Mouse (Mus musculus): ENCODE results near the gene Prss41.
"Not testable (repeated sequence)": the region's sequence is repeated elsewhere in the genome, so short reads cannot be mapped to it uniquely, and the experiment has no call there.

The Prss41 gene

DNA sequence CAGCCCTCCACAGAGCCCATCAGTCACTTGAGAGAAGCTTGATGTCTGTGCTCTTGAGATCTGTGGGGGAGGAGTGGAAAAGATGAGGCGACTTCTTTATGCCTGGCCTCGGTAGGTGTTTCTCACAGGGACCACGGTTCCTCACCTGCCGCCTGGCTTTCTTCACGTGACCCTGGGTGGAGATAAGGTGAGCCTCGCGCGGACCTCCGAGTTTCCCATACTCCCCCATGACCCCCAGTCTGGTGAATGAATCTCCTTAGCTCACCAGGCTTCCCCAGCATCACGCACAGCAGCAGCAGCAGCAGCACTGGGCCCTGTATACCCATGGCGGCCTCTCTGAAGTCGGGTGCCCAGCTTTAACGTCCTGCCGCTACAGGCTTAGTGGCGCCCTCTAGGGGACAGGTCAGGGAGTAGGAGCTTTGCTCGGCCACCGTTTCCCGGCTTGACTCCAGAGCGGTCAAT, at the start of gene Prss41, which contains the start of gene Prss32:
Prss41 (minus strand) TSS at position 361 of the 462 bp plus-strand sequence.
Prss32 (plus strand) TSS at position 44 of the 462 bp plus-strand sequence.
- peak; percentile 81 for DNase-seq (ENCODE audit: low spot score)

DNA sequence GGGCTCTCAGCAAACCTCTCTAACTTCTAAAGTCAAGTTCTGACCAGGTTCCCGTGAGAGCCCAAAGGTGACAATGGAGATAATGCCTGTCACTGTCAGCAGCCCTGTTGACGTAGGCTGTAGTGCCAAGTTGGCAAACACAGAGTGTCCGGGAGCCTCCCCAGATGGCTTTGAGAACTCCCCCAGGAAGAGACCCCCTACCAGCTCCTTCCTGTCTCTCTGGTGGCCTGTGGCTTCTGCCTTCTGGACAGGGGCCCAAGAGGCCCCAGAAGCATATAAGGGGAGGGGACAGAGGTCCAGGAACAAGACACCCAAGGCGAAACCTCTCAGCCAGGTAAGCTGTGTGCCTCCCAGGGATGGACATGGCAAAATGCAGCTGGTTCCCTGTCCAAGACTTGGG, 36.6 kb upstream of the Prss41 start, which contains the start of the genes Dcpp1 and Dcpp2:
Dcpp1 (plus strand) TSS at position 301 of the 400 bp plus-strand sequence.
Dcpp2 (plus strand) TSS at position 305 of the 400 bp plus-strand sequence.
- not testable (repeated sequence) for DNase-seq (ENCODE audit: low spot score)

DNA sequence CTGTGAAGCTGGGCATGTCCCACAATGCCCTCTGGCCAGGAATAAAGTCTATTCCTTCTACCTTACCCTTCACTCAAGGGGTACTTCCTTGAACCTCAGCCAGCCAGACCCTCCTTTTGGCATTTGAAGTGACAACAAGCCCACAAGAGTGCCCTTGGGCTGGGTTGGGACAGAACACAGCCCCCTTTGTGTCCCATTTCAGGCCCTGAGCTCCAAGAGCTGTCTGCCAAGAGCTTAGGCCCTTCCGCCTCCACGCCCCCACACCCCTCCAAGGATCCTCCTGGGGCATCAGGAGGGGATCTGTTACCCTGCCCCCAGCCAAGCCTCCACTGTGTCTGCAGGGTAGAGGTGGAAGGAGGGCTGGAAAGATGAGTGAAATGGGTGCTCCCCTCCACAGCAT, 33.2 kb upstream of the Prss41 start:
- DNase-seq (ENCODE audit: low spot score), result peak; percentile 81

DNA sequence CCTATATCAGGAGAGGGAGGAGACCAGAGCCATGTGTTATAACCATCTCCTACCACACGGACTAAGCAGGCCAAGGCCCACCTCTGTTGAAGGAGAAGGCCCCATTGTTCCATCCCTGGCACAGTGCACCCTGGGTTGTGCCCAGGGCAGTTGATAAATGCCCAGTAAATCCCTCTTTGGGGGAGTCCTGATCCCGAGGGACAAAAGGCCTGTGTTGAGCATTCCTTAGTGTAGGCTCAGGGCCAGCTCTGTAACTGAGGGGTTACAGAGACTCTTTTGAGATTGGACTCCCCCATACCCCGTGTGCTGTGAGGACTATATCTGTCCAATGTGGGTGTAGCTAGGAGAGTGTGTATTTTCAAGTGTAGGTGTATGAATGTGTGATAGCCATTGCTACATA, 32.8 kb upstream of the Prss41 start:
- DNase-seq (ENCODE audit: low spot score), result peak; percentile 61

DNA sequence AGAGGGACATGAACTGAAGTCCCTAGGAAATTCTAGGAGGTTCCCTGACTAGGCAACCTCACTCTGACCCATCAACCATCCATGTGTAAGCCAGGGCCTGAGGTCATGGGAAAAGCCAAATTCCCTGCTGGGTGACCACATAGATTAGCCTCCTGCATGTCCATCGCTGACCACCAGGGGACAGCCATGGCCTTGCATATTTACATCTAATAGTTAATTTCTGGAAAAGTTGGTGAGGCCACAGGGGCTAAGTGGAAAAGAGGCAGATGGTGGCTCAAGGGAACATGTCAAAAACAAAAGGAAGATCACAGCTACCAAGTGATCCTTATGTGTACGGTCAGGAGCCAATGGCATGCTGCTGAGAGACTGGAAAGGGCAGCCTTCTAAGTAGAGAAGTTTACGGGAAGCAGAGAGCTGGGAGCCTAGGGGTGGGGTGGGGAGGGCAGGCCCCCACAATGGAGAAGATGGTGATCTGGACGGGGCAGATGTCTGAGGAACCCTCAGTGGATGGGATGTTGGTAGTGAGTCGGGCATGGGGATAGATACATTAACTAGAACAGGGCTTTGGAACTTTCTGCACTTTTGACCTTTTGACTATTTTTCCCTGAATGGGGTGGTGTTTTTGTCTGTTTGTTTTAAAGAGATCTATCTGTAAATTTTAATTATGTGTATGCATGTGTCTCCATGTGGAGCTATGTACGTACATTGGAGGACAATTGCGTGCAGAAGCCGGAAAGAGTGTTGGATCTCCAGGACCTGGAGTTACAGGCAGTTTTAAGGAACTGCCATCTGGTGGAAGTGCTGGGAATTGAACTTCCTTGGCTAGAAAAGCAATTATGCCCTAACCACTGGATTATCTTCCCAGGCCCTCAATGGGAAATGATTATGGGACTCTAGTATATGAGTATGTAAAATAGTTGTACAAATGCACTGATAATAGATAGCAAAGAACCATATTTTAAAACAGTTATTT, 30.2 kb upstream of the Prss41 start:
- peak; percentile 82 for DNase-seq (ENCODE audit: low spot score)

DNA sequence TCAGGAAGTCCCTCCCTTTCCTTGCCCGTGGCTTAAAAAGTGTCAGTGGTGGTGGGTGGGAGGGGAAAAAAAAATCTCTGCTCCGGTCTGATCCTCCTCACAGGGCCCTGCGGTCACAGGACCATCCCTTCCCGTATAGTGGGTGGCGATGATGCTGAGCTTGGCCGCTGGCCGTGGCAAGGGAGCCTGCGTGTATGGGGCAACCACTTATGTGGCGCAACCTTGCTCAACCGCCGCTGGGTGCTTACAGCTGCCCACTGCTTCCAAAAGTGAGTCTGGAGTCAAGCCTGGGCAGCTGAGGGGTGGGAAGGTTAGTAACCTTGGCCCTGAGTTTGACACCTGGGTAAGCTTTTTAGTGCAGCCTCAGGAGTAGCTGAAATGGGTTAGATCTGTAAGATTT, 24.5 kb upstream of the Prss41 start:
- no peak for DNase-seq (ENCODE audit: low spot score)

DNA sequence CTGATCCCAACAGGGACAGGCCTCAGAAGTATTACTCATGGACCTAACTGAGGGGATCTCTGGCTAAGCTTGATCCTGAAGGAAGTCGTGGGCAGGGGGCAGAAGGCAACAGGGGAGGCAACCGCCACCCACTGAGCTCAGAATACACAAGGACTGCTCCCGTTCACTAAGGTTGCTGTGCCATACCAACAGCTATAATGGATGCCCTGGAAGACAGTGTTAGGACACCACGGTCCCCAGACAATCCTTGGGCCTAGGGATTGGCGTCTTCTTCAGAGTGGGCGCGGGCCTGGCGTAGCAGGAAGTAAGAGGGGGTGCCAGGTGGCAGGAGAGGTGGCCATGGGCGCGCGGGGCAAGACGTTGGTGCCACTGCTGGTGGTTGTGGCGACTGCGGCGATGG, 23.8 kb upstream of the Prss41 start, which contains the start of gene Prss21:
Prss21 (plus strand) TSS at position 301 of the 400 bp plus-strand sequence.
- DNase-seq (ENCODE audit: low spot score), result no peak

DNA sequence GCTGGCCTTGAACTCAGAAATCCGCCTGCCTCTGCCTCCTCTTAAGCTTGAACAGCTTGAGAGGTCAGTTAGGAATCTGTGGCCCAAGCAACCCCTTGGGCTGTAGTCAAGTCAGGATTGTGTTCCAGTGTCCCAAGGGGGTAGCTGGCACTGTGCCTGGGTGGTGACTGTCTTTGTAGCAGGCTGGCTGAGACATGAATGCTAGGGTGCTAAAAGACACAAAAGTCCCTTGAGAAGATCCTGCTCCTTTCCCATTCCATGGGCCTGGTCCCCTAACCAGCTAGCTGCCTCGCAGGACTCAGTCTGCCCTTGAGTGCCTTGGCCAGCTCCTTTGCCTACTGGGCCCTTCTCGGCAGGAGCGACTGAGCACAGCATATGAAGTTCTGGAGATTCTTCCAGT, 19.0 kb upstream of the Prss41 start:
- no peak for DNase-seq (ENCODE audit: low spot score)

DNA sequence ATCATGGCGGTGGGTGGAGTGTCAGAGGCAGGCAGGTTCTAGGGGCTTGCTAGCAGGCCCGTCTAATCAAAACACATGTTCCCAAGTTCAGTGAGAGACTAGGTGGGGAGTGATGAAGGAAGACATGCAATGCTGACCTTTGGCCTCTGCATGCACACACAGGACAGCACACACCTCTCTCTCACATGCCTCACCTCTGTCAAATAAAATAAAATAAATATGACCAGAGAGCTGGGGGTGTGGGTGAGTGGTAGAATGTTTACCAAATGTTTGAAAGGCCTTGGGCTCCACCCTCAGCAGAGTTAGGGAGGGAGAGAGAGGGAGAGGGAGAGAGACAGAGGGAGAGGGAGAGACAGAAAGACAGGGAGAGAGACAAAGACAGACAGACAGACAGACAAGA, 13.9 kb upstream of the Prss41 start:
- DNase-seq (ENCODE audit: low spot score), result no peak

DNA sequence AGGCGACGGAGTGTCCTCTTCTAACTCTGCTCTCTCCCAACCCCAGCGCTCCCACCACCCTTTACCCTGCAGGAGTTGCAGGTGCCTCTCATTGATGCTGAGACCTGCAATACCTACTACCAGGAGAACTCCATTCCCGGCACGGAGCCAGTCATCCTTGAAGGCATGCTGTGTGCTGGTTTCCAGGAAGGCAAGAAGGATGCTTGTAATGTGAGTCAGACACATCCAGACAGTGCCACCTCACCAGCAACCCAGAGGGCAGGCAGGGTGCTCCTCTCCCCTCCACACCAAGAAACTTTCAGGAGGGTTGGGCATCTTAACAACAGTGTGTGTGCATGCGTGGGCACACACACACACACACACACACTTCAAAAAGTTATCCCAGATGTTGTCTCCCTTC, 13.2 kb upstream of the Prss41 start:
- DNase-seq (ENCODE audit: low spot score), result no peak

DNA sequence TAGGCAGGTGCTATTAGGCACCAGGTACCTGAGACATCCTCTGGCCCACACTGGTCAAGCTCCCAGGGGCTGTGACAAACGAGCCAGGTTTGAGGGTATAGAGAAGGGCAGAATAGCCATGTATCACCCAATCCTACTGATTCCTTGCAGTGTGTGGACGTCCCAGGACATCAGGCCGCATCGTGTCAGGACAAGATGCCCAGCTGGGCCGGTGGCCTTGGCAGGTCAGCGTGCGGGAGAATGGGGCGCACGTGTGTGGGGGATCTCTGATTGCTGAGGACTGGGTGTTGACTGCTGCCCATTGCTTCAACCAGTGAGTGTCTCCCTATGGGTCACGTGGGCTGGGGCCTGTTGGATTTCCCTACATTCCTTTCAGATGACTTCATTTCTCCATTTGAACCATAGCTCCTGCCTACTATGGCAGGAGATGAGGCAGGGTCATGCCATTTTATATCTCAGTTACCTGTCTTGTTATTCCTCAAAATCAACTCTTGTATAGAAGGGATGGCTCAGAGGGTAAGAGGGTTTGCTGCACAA, 10.3 kb upstream of the Prss41 start:
- no peak for DNase-seq (ENCODE audit: low spot score)

DNA sequence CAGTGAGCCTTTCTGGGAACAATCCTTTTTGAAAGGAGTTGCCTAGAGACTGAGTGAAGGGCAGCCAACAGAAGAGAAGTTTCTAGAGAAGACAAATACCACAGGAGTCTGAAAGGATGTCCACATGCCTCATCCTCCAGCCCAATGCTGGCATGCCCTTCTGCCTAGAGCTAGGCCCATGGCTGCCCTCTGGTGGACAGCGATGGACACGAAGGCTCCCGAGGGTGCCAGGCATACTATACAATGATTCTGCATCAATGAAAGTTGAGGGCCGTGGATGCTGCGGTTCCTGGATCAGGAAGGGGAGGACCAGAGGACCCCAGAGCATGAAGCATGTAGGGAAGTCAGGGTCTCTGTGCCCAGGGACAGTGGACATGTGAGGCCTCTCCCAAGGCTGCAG, 9.3 kb upstream of the Prss41 start:
- DNase-seq (ENCODE audit: low spot score), result peak; percentile 84

DNA sequence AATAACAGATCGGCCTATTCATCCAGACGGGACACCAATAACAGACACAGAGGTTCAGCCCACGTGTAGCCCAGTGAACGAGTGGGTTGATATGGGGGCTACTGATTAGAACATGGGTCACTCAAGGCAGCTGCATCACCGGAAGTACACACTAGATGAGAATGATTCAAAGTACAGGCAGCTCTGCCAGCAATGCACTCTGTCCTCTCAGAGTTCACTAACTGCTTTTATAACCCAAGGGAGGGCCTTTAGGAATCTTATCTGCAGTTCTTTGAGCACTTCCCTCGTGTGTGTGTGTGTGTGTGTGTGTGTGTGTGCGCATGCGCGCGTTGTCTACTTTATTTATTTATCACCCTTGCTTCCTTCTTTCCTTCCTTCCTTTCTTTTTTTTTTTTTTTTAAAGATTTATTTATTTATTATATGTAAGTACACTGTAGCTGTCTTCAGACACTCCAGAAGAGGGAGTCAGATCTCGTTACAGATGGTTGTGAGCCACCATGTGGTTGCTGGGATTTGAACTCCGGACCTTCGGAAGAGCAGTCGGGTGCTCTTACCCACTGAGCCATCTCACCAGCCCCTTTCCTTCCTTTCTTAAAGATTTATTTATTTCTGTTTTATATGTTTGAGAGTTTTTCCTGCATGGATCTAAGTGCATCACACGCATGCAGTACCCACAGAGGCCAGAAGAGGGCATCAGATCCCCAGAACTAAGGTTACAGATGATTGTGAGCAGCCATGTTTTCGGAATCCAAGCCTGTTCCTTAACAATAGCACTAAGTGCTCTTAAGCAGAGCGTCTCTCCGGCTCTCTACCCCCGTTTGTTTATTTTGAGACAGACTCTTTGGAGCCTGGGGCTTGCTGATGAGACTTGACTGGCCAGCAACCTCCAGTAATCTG, 7.1 kb upstream of the Prss41 start:
- DNase-seq (ENCODE audit: low spot score), result peak; percentile 86

DNA sequence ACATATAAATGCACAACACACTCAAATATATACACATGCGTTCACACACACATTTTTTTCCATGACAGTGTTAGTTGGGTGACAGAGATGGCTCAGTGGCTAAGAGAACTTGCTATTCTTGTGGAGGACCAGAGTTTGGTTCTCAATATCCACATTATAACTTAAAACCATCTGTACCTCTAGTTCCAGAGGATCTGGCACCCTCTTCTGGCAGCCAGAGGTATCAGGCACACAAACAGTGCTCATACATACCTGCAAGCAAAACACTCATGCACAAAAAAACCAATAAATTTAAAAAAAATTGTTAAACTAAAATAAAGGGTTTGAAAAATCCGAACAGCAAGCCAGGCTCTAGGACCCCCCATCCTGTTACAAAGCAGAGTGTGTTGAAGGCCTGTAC, 6.1 kb upstream of the Prss41 start:
- DNase-seq (ENCODE audit: low spot score), result no peak

DNA sequence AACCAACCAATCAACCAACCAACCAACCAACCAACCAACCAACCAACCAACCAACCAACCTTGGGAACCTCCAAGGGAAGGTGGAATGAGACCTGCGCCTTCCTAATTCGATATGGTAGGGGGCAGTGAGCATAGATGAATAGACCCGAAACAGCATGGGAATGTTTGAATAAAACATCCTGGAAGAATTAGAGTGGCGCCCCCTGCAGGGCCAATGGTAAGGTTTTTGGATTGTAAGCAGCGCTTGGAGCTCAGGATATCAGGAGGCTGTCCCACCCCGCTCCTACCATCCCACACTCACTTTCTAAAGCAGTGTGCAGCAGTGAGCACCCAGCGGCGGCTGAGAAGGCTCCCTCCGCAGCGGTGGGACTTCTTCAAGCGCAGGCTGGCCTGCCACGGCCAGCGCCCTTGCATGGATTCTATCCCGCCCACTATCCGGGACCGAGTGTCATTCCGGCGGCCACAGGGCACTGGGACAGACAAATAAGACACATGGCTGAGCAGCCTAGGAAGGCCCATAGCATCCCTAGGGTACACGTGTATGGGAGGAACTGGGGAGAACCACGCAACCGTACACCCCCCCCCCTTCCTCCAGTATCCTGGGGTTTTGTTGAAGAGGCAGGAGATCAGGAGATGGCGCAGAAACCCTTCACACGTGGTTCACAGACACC, 696 bp downstream of the Prss41 start:
- DNase-seq (ENCODE audit: low spot score), result no peak

DNA sequence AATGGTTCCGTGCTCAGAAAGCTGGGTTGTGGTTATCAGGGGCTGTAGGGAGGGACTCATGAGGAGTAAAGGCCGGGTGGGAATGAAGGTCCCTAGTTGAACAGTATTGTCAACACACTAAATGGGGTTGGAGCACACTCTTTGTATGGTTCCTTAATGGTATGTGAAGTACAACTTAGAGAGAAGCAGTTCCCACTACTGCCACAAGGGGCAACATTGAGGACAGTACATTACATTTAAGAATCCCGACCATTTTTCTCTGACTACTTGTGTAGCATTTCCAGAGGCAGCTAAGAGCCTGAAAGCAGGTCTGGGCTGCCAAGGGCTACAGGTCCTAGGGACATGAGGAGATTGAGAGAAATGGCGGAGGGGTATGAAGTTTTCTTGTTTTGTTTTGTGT, 2.8 kb downstream of the Prss41 start:
- peak; percentile 77 for DNase-seq (ENCODE audit: low spot score)

DNA sequence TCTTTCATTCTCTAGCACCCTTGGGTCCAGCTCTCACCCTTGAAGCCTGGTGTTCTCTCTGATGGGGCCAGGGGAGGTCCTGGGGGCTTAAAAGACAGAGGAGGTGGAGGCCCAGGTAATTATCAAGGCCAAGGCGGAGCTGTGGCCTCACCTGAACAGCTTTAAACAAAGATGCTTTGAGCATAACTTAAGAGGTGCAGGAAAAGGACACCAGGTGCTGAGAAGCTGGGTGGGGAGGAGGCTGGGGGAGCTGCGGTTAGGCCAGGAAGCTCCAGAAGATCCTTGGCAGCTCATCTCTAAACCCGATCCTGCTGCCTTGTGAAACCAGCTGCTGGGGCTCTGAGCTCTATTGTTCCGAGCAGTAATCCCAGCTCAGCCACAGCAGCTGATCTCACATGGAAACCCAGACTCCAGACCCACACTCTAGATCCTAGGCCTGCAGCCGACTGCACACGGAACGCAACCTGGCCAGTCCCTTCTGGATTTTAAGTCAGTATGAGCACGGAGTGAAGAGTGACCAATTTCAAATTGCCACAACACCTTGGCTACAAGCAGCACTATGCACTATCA, 7.9 kb downstream of the Prss41 start, which contains the start of gene Prss33:
Prss33 (minus strand) TSS at position 51 of the 570 bp plus-strand sequence.
- DNase-seq (ENCODE audit: low spot score), result no peak

DNA sequence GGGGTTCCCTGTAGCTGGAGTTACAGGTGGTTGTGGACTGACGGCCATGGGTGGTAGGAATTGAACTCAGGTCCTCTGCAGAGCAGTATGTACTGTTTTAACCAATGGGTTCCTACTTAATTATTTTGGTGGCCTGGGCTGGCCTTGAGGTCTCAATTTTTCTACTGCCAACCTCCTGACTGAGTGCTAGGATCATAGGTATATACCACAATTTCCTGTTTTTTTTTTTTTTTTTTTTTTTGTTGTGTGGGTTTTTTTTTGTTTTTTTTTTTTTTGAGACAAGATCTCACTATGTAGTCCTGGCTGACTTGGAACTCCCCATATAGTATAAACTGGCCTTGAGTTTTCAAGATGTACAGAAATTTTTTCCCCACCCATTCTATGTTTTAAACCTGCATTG, 12.8 kb downstream of the Prss41 start:
- no peak for DNase-seq (ENCODE audit: low spot score)

DNA sequence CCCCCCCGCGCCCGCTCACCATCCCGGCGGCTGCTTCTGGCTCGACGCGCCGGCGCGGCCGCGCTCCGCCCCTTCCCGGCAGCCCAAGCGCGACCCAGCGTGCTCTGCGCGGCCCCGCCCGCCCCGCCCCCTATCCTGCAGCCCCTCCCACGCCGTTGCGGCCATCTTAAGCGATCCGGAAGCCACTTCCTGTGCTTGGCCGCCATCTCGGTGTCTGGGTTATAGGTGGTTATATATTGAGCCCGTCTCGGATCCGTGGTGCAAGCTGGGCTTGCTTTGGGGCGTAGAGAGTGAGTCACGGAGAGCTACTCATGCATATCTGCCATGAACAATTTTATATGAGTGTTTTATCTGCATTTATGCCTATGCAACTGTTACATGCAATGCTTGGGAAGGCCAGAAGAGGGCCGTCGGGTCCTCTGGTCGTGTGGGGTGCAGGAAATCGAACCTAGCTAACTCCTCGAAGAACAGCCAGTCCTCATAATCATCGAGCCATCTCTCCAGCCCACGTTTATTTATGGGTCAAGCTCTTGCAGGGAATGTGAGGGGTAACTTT, 14.8 kb downstream of the Prss41 start, which contains the start of gene Elob:
Elob (minus strand) TSS at position 73 of the 556 bp plus-strand sequence.
- DNase-seq (ENCODE audit: low spot score), result peak; percentile 89

DNA sequence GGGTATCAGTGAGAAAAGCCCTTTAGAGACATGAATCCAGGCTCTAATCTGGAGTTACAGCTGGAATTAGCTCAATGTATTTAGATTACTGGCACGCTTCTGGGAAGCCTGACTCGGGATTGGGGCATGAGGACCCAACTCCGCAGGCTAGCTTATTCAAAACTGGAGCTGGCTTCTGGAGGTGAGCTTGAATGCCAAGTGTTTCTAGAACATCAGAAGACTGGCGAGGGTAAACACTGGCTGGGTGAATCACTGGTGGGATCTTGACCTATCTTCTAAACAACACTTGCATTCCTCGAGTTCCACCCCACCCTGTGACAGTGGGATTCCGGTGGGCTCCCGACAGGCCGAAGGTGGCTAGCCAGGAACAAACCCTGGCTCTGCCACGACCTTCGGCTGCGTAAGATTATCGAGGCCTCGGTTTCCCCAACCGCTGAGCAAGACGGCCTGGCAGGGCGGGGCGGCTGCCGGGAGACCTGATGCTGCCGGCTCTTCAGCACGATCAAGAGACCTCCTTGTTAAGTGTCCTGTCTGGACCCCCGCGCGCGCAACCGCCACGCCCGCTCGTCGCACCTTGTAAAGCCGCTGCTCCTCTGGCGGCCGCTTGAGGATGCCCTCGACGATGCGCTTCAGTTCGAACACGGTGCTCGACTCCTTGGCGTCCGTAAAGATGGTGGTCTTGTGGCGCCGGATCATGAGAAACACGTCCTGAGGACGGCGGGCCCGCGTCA, 15.5 kb downstream of the Prss41 start:
- DNase-seq (ENCODE audit: low spot score), result peak; percentile 73
